Mouse (Mus musculus): Measurements from ENCODE around the gene Anapc11.

DNA sequence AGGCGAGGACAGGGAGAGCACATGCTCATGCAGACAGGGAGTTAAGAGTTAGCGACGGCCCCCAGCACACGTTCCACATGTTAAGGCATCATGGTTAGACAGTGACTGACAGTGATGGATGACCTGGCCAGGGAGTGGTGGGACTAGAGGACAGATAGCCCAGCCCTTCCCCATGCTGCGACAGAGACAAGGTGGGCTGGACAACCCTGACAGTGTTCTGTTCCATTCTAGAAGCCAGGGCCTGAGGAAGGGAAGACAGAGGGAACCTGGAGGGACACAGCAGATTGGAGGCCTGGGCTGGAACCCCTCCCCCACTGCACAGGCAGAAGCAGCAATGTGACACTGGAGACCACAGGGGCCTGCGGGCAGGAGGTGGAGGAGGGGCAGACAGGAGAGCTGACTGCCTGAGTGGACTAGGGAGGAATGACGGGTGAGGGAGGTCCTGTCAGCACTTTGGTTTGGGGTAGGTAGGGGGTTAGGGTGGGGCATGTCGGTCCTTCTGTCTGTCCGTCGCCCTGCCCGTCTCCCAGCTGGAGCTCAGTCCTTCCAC is 19.5 kb upstream of the Anapc11 start:
- TF ChIP-seq POLR2A (IDR thresholded peaks at IDR 0.05; ENCODE audit: low read depth, low read length) (no peak), CTCF (IDR thresholded peaks at IDR 0.05; ENCODE audit: extremely low read depth, insufficient read length, insufficient replicate concordance, low read depth, low read length) (no peak)

All from small intestine, adult 2 months (tissue).